Mouse (Mus musculus): ENCODE results near the gene Ppp1r15b. TPM values are rescaled to one million over a fixed set of nuclear protein-coding genes. Genes with fewer than 3 reads are reported as not detected.

Gene Ppp1r15b
- polyA plus RNA-seq, 1 experiment from 2014 or later: 48.0 TPM

Other genes with a start within 250 kb of the Ppp1r15b start
- gene Mdm4, start 100.6 kb upstream of the Ppp1r15b start, polyA plus RNA-seq (2015; fragmentation: Nextera tagmentation; extraction: Ambion mirVana): 19.1 and 24.1 TPM in 2 replicates
- gene Pik3c2b, start 85.5 kb upstream of the Ppp1r15b start, polyA plus RNA-seq (2015; fragmentation: Nextera tagmentation; extraction: Ambion mirVana): 5.2 and 5.3 TPM in 2 replicates
- 10.6 and 11.0 TPM in 2 replicates for gene Plekha6, start 33.1 kb downstream of the Ppp1r15b start, polyA plus RNA-seq (2015; fragmentation: Nextera tagmentation; extraction: Ambion mirVana)
- 34.8 and 45.4 TPM in 2 replicates for gene Golt1a, start 178.7 kb downstream of the Ppp1r15b start, polyA plus RNA-seq (2015; fragmentation: Nextera tagmentation; extraction: Ambion mirVana)
- not detected in 2 replicates for gene Kiss1, start 190.7 kb downstream of the Ppp1r15b start, polyA plus RNA-seq (2015; fragmentation: Nextera tagmentation; extraction: Ambion mirVana)
- 1.3 and 6.7 TPM in 2 replicates for gene Ren1, start 219.4 kb downstream of the Ppp1r15b start, polyA plus RNA-seq (2015; fragmentation: Nextera tagmentation; extraction: Ambion mirVana)
- 3.0 and 3.5 TPM in 2 replicates for gene Etnk2, start 232.4 kb downstream of the Ppp1r15b start, polyA plus RNA-seq (2015; fragmentation: Nextera tagmentation; extraction: Ambion mirVana)